28 mouse cellular contexts compared by ENCODE assay signal in the genomic region with DNA sequence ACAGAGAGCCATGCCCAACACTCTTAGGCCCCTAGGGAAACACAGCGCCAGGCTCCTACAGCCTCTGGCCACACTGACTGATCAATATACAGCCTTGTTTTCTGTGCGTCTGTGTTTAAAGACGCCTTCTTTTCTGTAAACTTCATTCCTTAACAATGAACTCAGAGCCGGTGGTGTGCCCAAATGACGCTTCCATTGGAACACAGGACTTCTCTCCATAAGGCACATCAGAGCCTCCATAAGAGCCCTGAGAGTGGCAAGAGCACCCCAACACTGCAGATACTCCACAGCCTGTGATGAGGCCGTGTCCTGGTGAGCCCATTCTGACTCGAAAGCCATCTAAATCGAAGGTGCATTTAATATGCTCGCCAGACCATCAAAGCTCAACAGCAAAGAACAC.
"Had no signal": no experiment of that assay in that cellular context is flagged by ENCODE, and none has a peak within 500 bp of the region (broad histone marks: within the 10 kb centered on the region; RNA-seq: fewer than 3 reads in every experiment).

No protein-coding gene starts in this region.

- H3K9me3 ChIP-seq: embryonic facial prominence, embryonic 10.5 days; embryonic facial prominence, embryonic 12.5 days; embryonic facial prominence, embryonic 13.5 days; embryonic facial prominence, embryonic 15.5 days; forebrain, embryonic 10.5 days; forebrain, embryonic 12.5 days; forebrain, embryonic 13.5 days; forebrain, embryonic 15.5 days had no signal

- H3K4me3 ChIP-seq: embryonic facial prominence, embryonic 10.5 days; embryonic facial prominence, embryonic 12.5 days; embryonic facial prominence, embryonic 13.5 days; embryonic facial prominence, embryonic 15.5 days; erythroblast, embryonic 14.5 days; forebrain, embryonic 10.5 days; forebrain, embryonic 12.5 days; forebrain, embryonic 13.5 days; forebrain, embryonic 15.5 days; gastrocnemius, adult 2 months; heart, adult 2 months had no signal

- H3K9ac ChIP-seq: embryonic facial prominence, embryonic 12.5 days; embryonic facial prominence, embryonic 13.5 days; embryonic facial prominence, embryonic 15.5 days; forebrain, embryonic 12.5 days; forebrain, embryonic 13.5 days; forebrain, embryonic 15.5 days; forebrain, postnatal 0 days had no signal

- DNase-seq: cerebellum, adult 2 months; cerebellum, adult 8-10 months; cerebellum, adult 9-10 months; cerebellum, adult 9-11 months; cerebellum, postnatal 10 days; cerebellum, postnatal 14 days; cerebellum, postnatal 25 days; cerebellum, postnatal 36 days; embryo, embryonic 11 days; forebrain, postnatal 0 days; gastrocnemius, adult 2 months; gastrocnemius, postnatal 10 days; gastrocnemius, postnatal 14 days; gastrocnemius, postnatal 25 days; gastrocnemius, postnatal 36 days; heart, adult 18-20 months; heart, adult 2 months had no signal

- H3K27me3 ChIP-seq: embryonic facial prominence, embryonic 12.5 days; embryonic facial prominence, embryonic 13.5 days; embryonic facial prominence, embryonic 15.5 days; forebrain, embryonic 12.5 days; forebrain, embryonic 13.5 days; forebrain, embryonic 15.5 days had no signal

- H3K4me1 ChIP-seq: embryonic facial prominence, embryonic 10.5 days; embryonic facial prominence, embryonic 12.5 days; embryonic facial prominence, embryonic 13.5 days; forebrain, embryonic 10.5 days; forebrain, embryonic 12.5 days; forebrain, embryonic 13.5 days; forebrain, embryonic 15.5 days had no signal

- ATAC-seq: forebrain, embryonic 13.5 days; forebrain, embryonic 14.5 days; forebrain, embryonic 15.5 days; forebrain, embryonic 16.5 days; forebrain, postnatal 0 days had no signal

- H3K36me3 ChIP-seq: embryonic facial prominence, embryonic 10.5 days; embryonic facial prominence, embryonic 12.5 days; embryonic facial prominence, embryonic 13.5 days; embryonic facial prominence, embryonic 15.5 days; forebrain, embryonic 10.5 days; forebrain, embryonic 12.5 days; forebrain, embryonic 15.5 days had no signal

- H3K27ac ChIP-seq: embryonic facial prominence, embryonic 10.5 days; embryonic facial prominence, embryonic 12.5 days; embryonic facial prominence, embryonic 13.5 days; embryonic facial prominence, embryonic 15.5 days; forebrain, embryonic 10.5 days; forebrain, embryonic 12.5 days; forebrain, embryonic 13.5 days; forebrain, embryonic 15.5 days; gastrocnemius, adult 2 months; heart, adult 2 months had no signal

- H3K4me2 ChIP-seq: embryonic facial prominence, embryonic 12.5 days; embryonic facial prominence, embryonic 13.5 days; embryonic facial prominence, embryonic 15.5 days; forebrain, embryonic 12.5 days; forebrain, embryonic 13.5 days; forebrain, embryonic 15.5 days had no signal
